Mouse (Mus musculus): Measurements from ENCODE around the gene Gspt1. TPM values are rescaled to one million over a fixed set of nuclear protein-coding genes. Genes with fewer than 3 reads are reported as not detected.

Gspt1 gene
- polyA plus RNA-seq, 1 experiment from 2014 or later = 40.0 TPM

- H3K4me1 ChIP-seq (ENCODE audit: control insufficient read depth, insufficient read depth, low read depth, low read length) = peaks cover 7% of the 10 kb centered on the region
- H3K4me3 ChIP-seq (ENCODE audit: low read length) = no peak overlapping the region
- no peaks in the 10 kb centered on the region for H3K9me3 ChIP-seq (ENCODE audit: control insufficient read depth, low read length)
- no peak overlapping the region for H3K4me2 ChIP-seq (ENCODE audit: low read length)
- H3K27me3 ChIP-seq (replicated peaks; ENCODE audit: control insufficient read depth, insufficient read depth, low read length) = no peaks in the 10 kb centered on the region
- H3K36me3 ChIP-seq (ENCODE audit: control insufficient read depth, insufficient read depth, low read length) = no peaks in the 10 kb centered on the region
- H3K27ac ChIP-seq (ENCODE audit: low read depth, low read length) = no peak overlapping the region
- no peak overlapping the region for H3K9ac ChIP-seq (ENCODE audit: low read depth, low read length)
- WGBS = 91% methylated on average over 6 of the region's 6 CpGs
- no peak for ATAC-seq
Observed at GRCm38 (mm10) chr16:11171679-11172078, 82.4 kb downstream of the Gspt1 start.

MicroRNA genes within 50 kb of the gene (microRNA counts, 519-probe panel; counts per million panel counts)
- 2,148 counts per million, percentile 38 among the panel's probes with 10 or more counts for microRNA mmu-miR-1945

Small RNAs within 50 kb of the gene (microRNA-seq; reads per million reads assigned to microRNA genes)
- gene Mir1945 = 1.2 reads per million

Other genes starting within 250 kb of the Gspt1 start
- 134 and 150 TPM in 2 replicates for gene Snn, start 193.4 kb downstream of the Gspt1 start, polyA plus RNA-seq (2015; fragmentation: Nextera tagmentation; extraction: Ambion mirVana)
- 28.9 and 31.6 TPM in 2 replicates for gene Litaf, start 188.2 kb downstream of the Gspt1 start, polyA plus RNA-seq (2015; fragmentation: Nextera tagmentation; extraction: Ambion mirVana)
- 27.4 and 28.9 TPM in 2 replicates for gene Txndc11, start 119.7 kb downstream of the Gspt1 start, polyA plus RNA-seq (2015; fragmentation: Nextera tagmentation; extraction: Ambion mirVana)
- gene Zc3h7a, start 77.9 kb downstream of the Gspt1 start, polyA plus RNA-seq (2015; fragmentation: Nextera tagmentation; extraction: Ambion mirVana) = 67.0 and 75.8 TPM in 2 replicates
- 117 and 124 TPM in 2 replicates for gene Rsl1d1, start 51.0 kb downstream of the Gspt1 start, polyA plus RNA-seq (2015; fragmentation: Nextera tagmentation; extraction: Ambion mirVana)
- gene Tnfrsf17, start 59.5 kb upstream of the Gspt1 start, polyA plus RNA-seq (2015; fragmentation: Nextera tagmentation; extraction: Ambion mirVana) = 0.26 TPM in 1 of 2 replicates, not detected in the other
- 15.3 and 17.8 TPM in 2 replicates for gene Snx29, start 68.6 kb upstream of the Gspt1 start, polyA plus RNA-seq (2015; fragmentation: Nextera tagmentation; extraction: Ambion mirVana)

All from hindbrain, embryonic 16.5 days (tissue).